Mouse (Mus musculus): Measurements from ENCODE around the gene Noxo1.

- TF ChIP-seq CTCF (IDR thresholded peaks at IDR 0.05; ENCODE audit: extremely low read depth, insufficient read depth, low read length): no peak
- no peak for TF ChIP-seq POLR2A (IDR thresholded peaks at IDR 0.05; ENCODE audit: extremely low read depth, insufficient read depth, low read length)
Measured at GRCm38 (mm10) chr17:24648731-24649377, 47.2 kb upstream of the Noxo1 start.
